Mouse (Mus musculus) neural tube, embryonic 11.5 days (tissue): Measurements from ENCODE around the gene Bmi1. TPM values are rescaled to one million over a fixed set of nuclear protein-coding genes. Genes with fewer than 3 reads are reported as not detected.

ENCODE experiments used
- ATAC-seq: fragments of 200-750 bp; cut with Nextera tagmentation; 2 replicates; pipeline ENCODE4 v1.8.0; 2017; ENCODE audit warnings: moderate number of reproducible peaks, mild to moderate bottlenecking, moderate TSS enrichment, moderate library complexity; ENCODE audit not compliant: insufficient read depth, low FRiP score, low TSS enrichment
- DNase-seq: peaks from one replicate; pipeline ENCODE4 v3.0.0-alpha.2; 2015; ENCODE audit warnings: low spot score
- H3K27ac ChIP-seq: fragments of 300-500 bp; sonication (generic); 2 replicates; pipeline ENCODE4 v1.5.1; 2014; ENCODE audit warnings: low read depth, mild to moderate bottlenecking, low read length
- H3K27me3 ChIP-seq: fragments of 300-500 bp; sonication (generic); 2 replicates; pipeline ENCODE4 v1.6.1; 2014; ENCODE audit warnings: mild to moderate bottlenecking, low read length, mixed read lengths; ENCODE audit not compliant: control insufficient read depth, insufficient read depth
- H3K36me3 ChIP-seq: fragments of 300-500 bp; sonication (generic); 2 replicates; pipeline ENCODE4 v1.6.1; 2014; ENCODE audit warnings: mild to moderate bottlenecking, low read length, moderate library complexity, mixed read lengths; ENCODE audit not compliant: control insufficient read depth, insufficient read depth
- H3K4me1 ChIP-seq: fragments of 300-500 bp; sonication (generic); 2 replicates; pipeline ENCODE4 v1.6.1; 2014; ENCODE audit warnings: low read length, mixed read lengths; ENCODE audit not compliant: control insufficient read depth, insufficient read depth
- H3K4me2 ChIP-seq: fragments of 300-500 bp; sonication (generic); 2 replicates; pipeline ENCODE4 v1.6.1; 2014; ENCODE audit warnings: low read depth, mild to moderate bottlenecking, moderate library complexity
- H3K4me3 ChIP-seq: fragments of 300-500 bp; sonication (generic); 2 replicates; pipeline ENCODE4 v1.5.1; 2014; ENCODE audit warnings: low read depth, low read length
- H3K9ac ChIP-seq: fragments of 300-500 bp; sonication (generic); 2 replicates; pipeline ENCODE4 v1.6.1; 2014; ENCODE audit warnings: mild to moderate bottlenecking, low read length
- H3K9me3 ChIP-seq: fragments of 300-500 bp; sonication (generic); 2 replicates; pipeline ENCODE4 v1.6.1; 2016; ENCODE audit warnings: low read length; ENCODE audit not compliant: control insufficient read depth
- WGBS: fragments of 180-500 bp; shearing (Covaris S2); extraction: QIAGEN DNeasy Blood & Tissue Kit; methylation state at CpG from one replicate; pipeline ENCODE4 v1.1.7; 2014; 5-methylcytosine and 5-hydroxymethylcytosine counted together
- polyA plus RNA-seq: library from polyadenylated mRNA; unstranded; fragments of >200 nt; fragmentation: Nextera tagmentation; extraction: Ambion mirVana; gene quantifications from 2 replicates; pipeline ENCODE4 v1.2.1, GENCODE M21; 2014

Gene Bmi1
- polyA plus RNA-seq, 1 experiment from 2014 or later: 43.8 TPM

DNA sequence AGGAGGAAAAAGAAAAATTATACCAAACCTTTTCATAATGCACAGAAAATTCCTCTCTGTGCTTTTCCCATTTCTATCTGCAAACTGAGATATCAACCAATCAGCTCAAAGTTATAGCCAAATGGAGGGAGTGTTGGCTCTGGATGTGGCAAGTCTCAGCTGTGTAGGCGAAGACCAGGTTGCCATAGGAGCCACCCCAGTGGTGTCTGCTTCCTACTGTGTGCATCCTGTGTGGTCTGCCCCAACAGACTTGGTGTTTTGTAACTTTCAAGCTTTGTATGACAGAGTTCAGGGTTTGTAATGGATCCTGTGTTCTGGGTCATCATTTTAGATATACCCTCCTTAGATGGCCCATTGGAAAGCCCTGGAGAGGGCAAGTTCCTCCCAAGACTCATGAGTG is 47.6 kb downstream of the Bmi1 start:
- WGBS: 96% methylated on average over 1 of the region's 1 CpGs
- Histone ChIP-seq H3K36me3 (no peaks in the 10 kb centered on the region), H3K4me1 (no peaks in the 10 kb centered on the region)

DNA sequence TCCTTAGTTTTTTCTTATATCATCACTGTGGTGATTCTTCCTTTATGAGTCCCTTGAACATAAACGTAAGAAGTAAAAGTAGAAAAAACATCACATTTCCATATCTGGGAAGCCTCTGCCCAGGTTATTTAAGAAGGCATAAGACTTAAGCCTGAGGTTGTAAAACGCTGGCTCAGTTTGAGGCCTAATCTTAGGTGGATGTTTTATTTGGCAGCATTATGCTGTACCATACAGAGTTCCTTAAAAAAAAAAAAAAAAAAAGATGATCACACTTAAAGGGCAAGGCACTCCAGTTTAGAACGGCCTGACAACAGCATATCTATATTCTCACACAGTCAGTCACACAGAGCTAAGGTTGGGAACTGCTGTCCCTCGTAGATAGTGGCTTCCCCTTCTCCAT is 49.1 kb downstream of the Bmi1 start:
- Histone ChIP-seq H3K9ac (no peak overlapping the region), H3K4me3 (no peak overlapping the region), H3K27me3 (no peaks in the 10 kb centered on the region), H3K4me2 (no peak overlapping the region), H3K4me1 (no peaks in the 10 kb centered on the region), H3K9me3 (no peaks in the 10 kb centered on the region), H3K36me3 (no peaks in the 10 kb centered on the region), H3K27ac (no peak overlapping the region)
- 84% methylated on average over 4 of the region's 4 CpGs for WGBS
- ATAC-seq: no peak
- DNase-seq: no peak

More for the DNA sequence above, 47.6 kb downstream of the Bmi1 start:
- ATAC-seq (no peak), DNase-seq (no peak)
- no peak overlapping the region for H3K27ac ChIP-seq
- H3K27me3 ChIP-seq: no peaks in the 10 kb centered on the region
- H3K4me3 ChIP-seq: no peak overlapping the region
- no peak overlapping the region for H3K9ac ChIP-seq
- no peaks in the 10 kb centered on the region for H3K9me3 ChIP-seq
- no peak overlapping the region for H3K4me2 ChIP-seq

- peak; percentile 92 for ATAC-seq
- no peak overlapping the region for H3K9ac ChIP-seq
- 11% methylated on average over 9 of the region's 9 CpGs for WGBS
- no peaks in the 10 kb centered on the region for H3K9me3 ChIP-seq
- H3K36me3 ChIP-seq: no peaks in the 10 kb centered on the region
- H3K27me3 ChIP-seq: no peaks in the 10 kb centered on the region
- no peak overlapping the region for H3K27ac ChIP-seq
- H3K4me2 ChIP-seq: no peak overlapping the region
- no peaks in the 10 kb centered on the region for H3K4me1 ChIP-seq
- peak; percentile 63 for DNase-seq
- no peak overlapping the region for H3K4me3 ChIP-seq
Observed at GRCm38 (mm10) chr2:18731718-18732117, 54.9 kb downstream of the Bmi1 start.

DNA sequence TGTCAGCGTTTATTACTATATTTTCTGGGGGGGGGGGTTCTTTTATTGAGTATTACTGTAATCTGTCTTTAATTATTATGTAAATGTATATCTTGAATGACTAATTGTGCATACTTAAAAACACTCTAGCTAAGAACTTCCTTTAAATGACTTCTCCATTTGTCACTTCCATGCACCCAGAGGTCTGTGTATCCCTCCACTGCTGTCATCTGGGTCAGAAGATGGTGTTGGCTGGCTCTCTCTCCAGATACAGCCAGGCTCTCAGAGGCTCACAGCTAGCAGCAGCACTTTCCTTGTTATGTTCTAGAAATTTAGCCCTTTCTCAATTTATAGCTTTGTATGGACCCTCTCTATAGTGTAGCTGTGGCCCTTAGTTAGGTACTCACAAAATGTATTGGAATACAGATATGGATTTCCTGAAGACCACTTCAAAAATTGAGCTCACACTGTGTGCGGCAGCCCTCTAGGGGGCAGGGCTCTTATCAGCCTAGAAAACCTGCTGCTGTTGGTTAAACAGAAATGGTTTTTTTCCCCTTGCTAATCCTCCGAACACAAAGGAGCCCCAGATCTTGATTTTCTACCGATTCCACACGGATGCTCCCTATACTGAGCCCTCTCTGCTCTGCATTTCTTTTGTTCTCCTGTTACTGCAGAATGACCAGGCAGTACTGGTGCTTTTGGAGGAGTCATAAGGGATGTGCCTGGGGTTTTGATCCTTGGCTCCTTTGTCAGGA is 57.7 kb downstream of the Bmi1 start:
- Histone ChIP-seq H3K27me3 (no peaks in the 10 kb centered on the region), H3K9me3 (no peaks in the 10 kb centered on the region), H3K4me2 (no peak overlapping the region), H3K4me1 (no peaks in the 10 kb centered on the region), H3K4me3 (no peak overlapping the region), H3K9ac (no peak overlapping the region), H3K27ac (no peak overlapping the region), H3K36me3 (no peaks in the 10 kb centered on the region)
- 57% methylated on average over 5 of the region's 5 CpGs for WGBS
- ATAC-seq: no peak
- DNase-seq: no peak

Other genes starting within 250 kb of the Bmi1 start
- gene Commd3, start 4.6 kb upstream of the Bmi1 start, polyA plus RNA-seq: 145 and 171 TPM in 2 replicates
- gene Spag6, start 17.0 kb downstream of the Bmi1 start, polyA plus RNA-seq: 0.21 and 0.37 TPM in 2 replicates